8 mouse cellular contexts compared by ENCODE assay signal in genomic region chr8:70869199-70869571, GRCm38 (mm10). TPM values are rescaled to one million over a fixed set of nuclear protein-coding genes. Genes with fewer than 3 reads are reported as not detected.
DNase-seq lines count a peak whose midpoint lies in the region; ATAC-seq and TF ChIP-seq lines count a peak whose summit lies in the region.

No protein-coding gene starts in this region.

- peaks cover 9% of the 10 kb centered on the region for H3K27me3 ChIP-seq in megakaryocyte, embryonic 14.5 days (replicated peaks)
- no peaks in the 10 kb centered on the region for H3K27me3 ChIP-seq in forebrain, postnatal 0 days (ENCODE audit: insufficient read depth, low read length)
- H3K27me3 ChIP-seq in liver, embryonic 12.5 days (replicated peaks) = peaks cover 11% of the 10 kb centered on the region
- no peaks in the 10 kb centered on the region for H3K27me3 ChIP-seq in neural tube, embryonic 15.5 days (replicated peaks)

- H3K4me3 ChIP-seq in megakaryocyte, embryonic 14.5 days (replicated peaks) = peak overlapping the region; percentile 67
- no peak overlapping the region for H3K4me3 ChIP-seq in forebrain, postnatal 0 days (ENCODE audit: low read depth, low read length)
- H3K4me3 ChIP-seq in liver, embryonic 12.5 days = peak overlapping the region; percentile 25; the same call in 1 of the 2 replicates
- no peak overlapping the region for H3K4me3 ChIP-seq in neural tube, embryonic 15.5 days (replicated peaks)

- peak overlapping the region; percentile 8 for H3K4me2 ChIP-seq in forebrain, postnatal 0 days (ENCODE audit: low read depth)
- H3K4me2 ChIP-seq in liver, embryonic 12.5 days = peak overlapping the region; percentile 58
- peak overlapping the region; percentile 40 for H3K4me2 ChIP-seq in neural tube, embryonic 15.5 days

- peak overlapping the region; percentile 64 for H3K27ac ChIP-seq in forebrain, postnatal 0 days (ENCODE audit: low read depth, low read length)
- peak overlapping the region; percentile 34 for H3K27ac ChIP-seq in liver, embryonic 12.5 days
- peak overlapping the region; percentile 78 for H3K27ac ChIP-seq in neural tube, embryonic 15.5 days (replicated peaks)

- no peak for TF ChIP-seq CTCF in forebrain, postnatal 0 days (IDR thresholded peaks at IDR 0.05; ENCODE audit: low read depth)

- 48% methylated on average over 5 of the region's 5 CpGs for WGBS in forebrain, postnatal 0 days
- 51% methylated on average over 5 of the region's 5 CpGs for WGBS in liver, embryonic 12.5 days (ENCODE audit: insufficient replicate concordance)
- WGBS in neural tube, embryonic 15.5 days = 34% methylated on average over 5 of the region's 5 CpGs

- no peak for DNase-seq in forebrain, postnatal 0 days
- no peak for DNase-seq in yolk sac, embryonic 10.5 days (ENCODE audit: low spot score)
- no peak for DNase-seq in lung, postnatal 14 days

- H3K9me3 ChIP-seq in megakaryocyte, embryonic 14.5 days = no peaks in the 10 kb centered on the region
- H3K9me3 ChIP-seq in forebrain, postnatal 0 days (ENCODE audit: low read length) = no peaks in the 10 kb centered on the region
- H3K9me3 ChIP-seq in liver, embryonic 12.5 days (replicated peaks) = no peaks in the 10 kb centered on the region
- H3K9me3 ChIP-seq in neural tube, embryonic 15.5 days (replicated peaks) = no peaks in the 10 kb centered on the region

- H3K4me1 ChIP-seq in megakaryocyte, embryonic 14.5 days = peaks cover 74% of the 10 kb centered on the region
- H3K4me1 ChIP-seq in forebrain, postnatal 0 days (ENCODE audit: insufficient read depth) = peaks cover 21% of the 10 kb centered on the region
- H3K4me1 ChIP-seq in liver, embryonic 12.5 days = peaks cover 76% of the 10 kb centered on the region
- H3K4me1 ChIP-seq in neural tube, embryonic 15.5 days = peaks cover 63% of the 10 kb centered on the region

- peaks cover 36% of the 10 kb centered on the region for H3K36me3 ChIP-seq in megakaryocyte, embryonic 14.5 days (replicated peaks; ENCODE audit: low read length)
- 0 out of 2 replicates have a peak, but pooled peaks cover 8% of the 10 kb centered on the region for H3K36me3 ChIP-seq in forebrain, postnatal 0 days (ENCODE audit: insufficient read depth)
- H3K36me3 ChIP-seq in liver, embryonic 12.5 days = peaks cover 12% of the 10 kb centered on the region
- peaks cover 9% of the 10 kb centered on the region; the same call in 1 of the 2 replicates for H3K36me3 ChIP-seq in neural tube, embryonic 15.5 days

- peak overlapping the region; percentile 35 for H3K9ac ChIP-seq in forebrain, postnatal 0 days
- H3K9ac ChIP-seq in liver, embryonic 12.5 days = 0 out of 2 replicates have a peak overlapping the region, but pooled peaks have one; percentile 1
- H3K9ac ChIP-seq in neural tube, embryonic 15.5 days (replicated peaks) = peak overlapping the region; percentile 40

- ATAC-seq in megakaryocyte, adult 5-6 weeks (ENCODE audit: poor library complexity, severe bottlenecking) = no peak
- no peak for ATAC-seq in forebrain, postnatal 0 days
- ATAC-seq in liver, embryonic 12.5 days = no peak
- ATAC-seq in neural tube, embryonic 15.5 days (ENCODE audit: low FRiP score) = no peak
- ATAC-seq in activated CD4-positive, CD25-positive, alpha-beta regulatory T cell, adult 4 months = no peak

RNA-seq across cellular contexts. Expression of gene Ccdc124, which starts 4.5 kb away (rescaled TPM):
- polyA plus RNA-seq in megakaryocyte, embryonic 14.5 days (2012; ENCODE audit: insufficient read depth, low replicate concordance) = 92.6 and 282 TPM in 2 replicates
- 32.7 and 38.9 TPM in 2 replicates for total RNA-seq in megakaryocyte, adult 5-6 weeks (2015)
- 36.8 and 47.6 TPM in 2 replicates for total RNA-seq in megakaryocyte, adult 5-6 weeks (2017)
- 34.7 and 59.9 TPM in 2 replicates for total RNA-seq in forebrain, postnatal 0 days (2014; rRNA removed)
- 161 and 175 TPM in 2 replicates for polyA plus RNA-seq in forebrain, postnatal 0 days (2015; fragmentation: Nextera tagmentation; extraction: Ambion mirVana)
- 78.8 and 81.1 TPM in 2 replicates for polyA plus RNA-seq in liver, embryonic 12.5 days (2016; fragmentation: Nextera tagmentation; extraction: Ambion mirVana)
- 162 and 163 TPM in 2 replicates for polyA plus RNA-seq in neural tube, embryonic 15.5 days (2015; fragmentation: Nextera tagmentation; extraction: Ambion mirVana)
- 100 to 1,000 TPM in 1 of 2 experiments, 10 to 100 TPM in 1; 75.7 to 106 TPM for polyA plus RNA-seq in activated CD4-positive, CD25-positive, alpha-beta regulatory T cell, adult 4 months (2017; shearing (Covaris generic))

RNA-seq across cellular contexts. Expression of gene Kcnn1, which starts 6.1 kb away (rescaled TPM):
- polyA plus RNA-seq in megakaryocyte, embryonic 14.5 days (2012; ENCODE audit: insufficient read depth, low replicate concordance) = 3.4 and 11.8 TPM in 2 replicates
- total RNA-seq in megakaryocyte, adult 5-6 weeks (2015) = not detected in 2 replicates
- total RNA-seq in megakaryocyte, adult 5-6 weeks (2017) = 0.33 TPM in 1 of 2 replicates, not detected in the other
- total RNA-seq in forebrain, postnatal 0 days (2014; rRNA removed) = 20.5 and 31.5 TPM in 2 replicates
- 9.4 and 9.8 TPM in 2 replicates for polyA plus RNA-seq in forebrain, postnatal 0 days (2015; fragmentation: Nextera tagmentation; extraction: Ambion mirVana)
- polyA plus RNA-seq in liver, embryonic 12.5 days (2016; fragmentation: Nextera tagmentation; extraction: Ambion mirVana) = 0.55 and 0.72 TPM in 2 replicates
- polyA plus RNA-seq in neural tube, embryonic 15.5 days (2015; fragmentation: Nextera tagmentation; extraction: Ambion mirVana) = 17.6 and 18.6 TPM in 2 replicates
- polyA plus RNA-seq in activated CD4-positive, CD25-positive, alpha-beta regulatory T cell, adult 4 months (2017; shearing (Covaris generic)) = not detected

RNA-seq across cellular contexts. Expression of gene Slc5a5, which starts 23.4 kb away (rescaled TPM):
- polyA plus RNA-seq in megakaryocyte, embryonic 14.5 days (2012; ENCODE audit: insufficient read depth, low replicate concordance) = 0.13 and 1.5 TPM in 2 replicates
- 0.07 TPM in 1 of 2 replicates, not detected in the other for total RNA-seq in megakaryocyte, adult 5-6 weeks (2015)
- total RNA-seq in megakaryocyte, adult 5-6 weeks (2017) = not detected in 2 replicates
- 1.5 and 2.2 TPM in 2 replicates for total RNA-seq in forebrain, postnatal 0 days (2014; rRNA removed)
- 2.4 and 3.6 TPM in 2 replicates for polyA plus RNA-seq in forebrain, postnatal 0 days (2015; fragmentation: Nextera tagmentation; extraction: Ambion mirVana)
- 0.08 and 0.11 TPM in 2 replicates for polyA plus RNA-seq in liver, embryonic 12.5 days (2016; fragmentation: Nextera tagmentation; extraction: Ambion mirVana)
- 3.0 and 3.3 TPM in 2 replicates for polyA plus RNA-seq in neural tube, embryonic 15.5 days (2015; fragmentation: Nextera tagmentation; extraction: Ambion mirVana)
- polyA plus RNA-seq in activated CD4-positive, CD25-positive, alpha-beta regulatory T cell, adult 4 months (2017; shearing (Covaris generic)) = not detected

RNA-seq across cellular contexts. Expression of gene Rpl18a, which starts 28.0 kb away (rescaled TPM):
- 4,812 and 7,707 TPM in 2 replicates for polyA plus RNA-seq in megakaryocyte, embryonic 14.5 days (2012; ENCODE audit: insufficient read depth, low replicate concordance)
- total RNA-seq in megakaryocyte, adult 5-6 weeks (2015) = 5,087 and 5,550 TPM in 2 replicates
- total RNA-seq in megakaryocyte, adult 5-6 weeks (2017) = 1,590 and 1,750 TPM in 2 replicates
- total RNA-seq in forebrain, postnatal 0 days (2014; rRNA removed) = 1,945 and 2,194 TPM in 2 replicates
- polyA plus RNA-seq in forebrain, postnatal 0 days (2015; fragmentation: Nextera tagmentation; extraction: Ambion mirVana) = 2,793 and 3,853 TPM in 2 replicates
- polyA plus RNA-seq in liver, embryonic 12.5 days (2016; fragmentation: Nextera tagmentation; extraction: Ambion mirVana) = 3,066 and 3,170 TPM in 2 replicates
- polyA plus RNA-seq in neural tube, embryonic 15.5 days (2015; fragmentation: Nextera tagmentation; extraction: Ambion mirVana) = 2,109 and 2,618 TPM in 2 replicates
- over 10,000 TPM; 10,302 to 10,714 TPM for polyA plus RNA-seq in activated CD4-positive, CD25-positive, alpha-beta regulatory T cell, adult 4 months (2017; shearing (Covaris generic))

RNA-seq across cellular contexts. Expression of gene Arrdc2, which starts 29.7 kb away (rescaled TPM):
- polyA plus RNA-seq in megakaryocyte, embryonic 14.5 days (2012; ENCODE audit: insufficient read depth, low replicate concordance) = 30.6 and 35.6 TPM in 2 replicates
- 9.0 and 11.0 TPM in 2 replicates for total RNA-seq in megakaryocyte, adult 5-6 weeks (2015)
- total RNA-seq in megakaryocyte, adult 5-6 weeks (2017) = 10.5 and 11.1 TPM in 2 replicates
- 15.4 and 25.9 TPM in 2 replicates for total RNA-seq in forebrain, postnatal 0 days (2014; rRNA removed)
- 5.6 and 7.1 TPM in 2 replicates for polyA plus RNA-seq in forebrain, postnatal 0 days (2015; fragmentation: Nextera tagmentation; extraction: Ambion mirVana)
- polyA plus RNA-seq in liver, embryonic 12.5 days (2016; fragmentation: Nextera tagmentation; extraction: Ambion mirVana) = 16.1 and 17.8 TPM in 2 replicates
- 7.8 and 8.5 TPM in 2 replicates for polyA plus RNA-seq in neural tube, embryonic 15.5 days (2015; fragmentation: Nextera tagmentation; extraction: Ambion mirVana)
- 1 to 10 TPM; 3.0 to 6.7 TPM for polyA plus RNA-seq in activated CD4-positive, CD25-positive, alpha-beta regulatory T cell, adult 4 months (2017; shearing (Covaris generic))

Comparison
In these comparisons a context has a peak if more than half of its experiments do, and no peak if none do; other contexts are left out.
1. H3K4me3 ChIP-seq: peak in megakaryocyte, embryonic 14.5 days (single experiment) and liver, embryonic 12.5 days (single experiment); none in forebrain, postnatal 0 days (single experiment) and neural tube, embryonic 15.5 days (single experiment).
2. H3K4me2 ChIP-seq: peak in every context shown above with its lines; median percentile 58 in liver, embryonic 12.5 days; 40 in neural tube, embryonic 15.5 days; 8 in forebrain, postnatal 0 days.
3. Peak in every context shown above with its lines, with median percentiles within 50 percentile points of each other: H3K27ac ChIP-seq and H3K9ac ChIP-seq.